Mouse (Mus musculus): Measurements from ENCODE around the gene Mvd. TPM values are rescaled to one million over a fixed set of nuclear protein-coding genes. Genes with fewer than 3 reads are reported as not detected.

The Mvd gene
- total and polyA plus RNA-seq, 3 experiments, result 20.6 to 25.5 TPM; not detected in 1

GRCm38 (mm10) chr8:122426145-122426544 is 17.1 kb downstream of the Mvd start:
- Histone ChIP-seq H3K79me2 (ENCODE audit: control insufficient read depth, insufficient read depth, low read length, poor library complexity) (peaks cover 11% of the 10 kb centered on the region), H3K27ac (ENCODE audit: control insufficient read depth, low read depth, low read length) (no peak overlapping the region), H3K4me1 (ENCODE audit: control insufficient read depth in 1 of 2, insufficient read depth in 2 of 2, low read length in 2 of 2) (peaks cover 7 to 30% of the 10 kb centered on the region in 2 experiments), H3K36me3 (ENCODE audit: control insufficient read depth in 1 of 2, insufficient read depth in 2 of 2, low read length in 2 of 2) (peaks cover 0 to 23% of the 10 kb centered on the region in 2 experiments; a peak in 2 of 4 replicates), H3K9ac (ENCODE audit: control insufficient read depth, low read depth, low read length, poor library complexity, severe bottlenecking) (no peak overlapping the region), H3K4me3 (ENCODE audit: control insufficient read depth in 1 of 2, insufficient read depth in 1 of 2, low read depth in 2 of 2, low read length in 2 of 2) (no peak overlapping the region), H3K27me3 (ENCODE audit: control insufficient read depth in 1 of 2, insufficient read depth in 2 of 2, low read length in 2 of 2) (no peaks in the 10 kb centered on the region), H3K9me3 (replicated peaks; ENCODE audit: insufficient read depth, low read length) (no peaks in the 10 kb centered on the region)
- no peak for DNase-seq (ENCODE audit: low read depth, low spot score)
- TF ChIP-seq TCF12 (IDR thresholded peaks at IDR 0.05; ENCODE audit: low read depth, low read length) (no peak), BHLHE40 (IDR thresholded peaks at IDR 0.05; ENCODE audit: borderline replicate concordance, low read depth, low read length) (no peak), NELFE (IDR thresholded peaks at IDR 0.05; ENCODE audit: low read depth, low read length) (no peak), ZMIZ1 (IDR thresholded peaks at IDR 0.05; ENCODE audit: low read depth, low read length) (no peak), SIN3A (IDR thresholded peaks at IDR 0.05; ENCODE audit: low read length) (no peak), ZKSCAN1 (IDR thresholded peaks at IDR 0.05; ENCODE audit: low read depth, low read length) (no peak), ZC3H11A (IDR thresholded peaks at IDR 0.05; ENCODE audit: low read depth, low read length) (no peak), CTCF (IDR thresholded peaks at IDR 0.05 in 2 of 3, conservative IDR thresholded peaks at IDR 0.05 in 1 of 3; ENCODE audit: control insufficient read depth in 1 of 3, insufficient read depth in 1 of 3, low read depth in 2 of 3, low read length in 3 of 3, poor library complexity in 1 of 3, severe bottlenecking in 1 of 3) (no peak), CHD2 (IDR thresholded peaks at IDR 0.05; ENCODE audit: low read length) (no peak), MAX (IDR thresholded peaks at IDR 0.05; ENCODE audit: low read length) (no peak), RAD21 (IDR thresholded peaks at IDR 0.05; ENCODE audit: low read depth, low read length) (no peak), MAFK (IDR thresholded peaks at IDR 0.05; ENCODE audit: borderline replicate concordance, low read depth, low read length) (no peak), SMC3 (IDR thresholded peaks at IDR 0.05; ENCODE audit: low read depth, low read length) (no peak), ETS1 (IDR thresholded peaks at IDR 0.05; ENCODE audit: low read depth, low read length) (no peak)

DNA sequence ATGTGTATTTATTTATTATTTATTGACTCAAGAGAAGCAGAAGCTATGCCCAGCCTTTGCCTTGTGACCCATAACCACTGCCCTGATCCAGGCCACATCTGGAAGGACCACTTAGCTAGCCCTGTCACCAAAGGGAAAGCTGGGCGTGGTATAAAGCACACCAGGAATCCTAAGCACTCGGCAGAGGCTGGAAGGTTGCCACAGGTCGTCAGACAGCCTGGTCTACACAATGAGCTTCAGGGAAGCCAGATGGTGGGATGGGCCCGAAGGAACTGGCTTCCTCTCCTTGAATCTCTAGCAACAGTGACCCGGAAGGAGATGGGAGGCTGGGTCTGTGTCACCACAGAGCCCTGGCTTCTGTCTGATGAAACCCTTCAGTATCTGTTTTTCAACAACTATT is 19.6 kb downstream of the Mvd start:
- DNase-seq (ENCODE audit: low read depth, low spot score), result no peak
- H3K4me1 ChIP-seq (ENCODE audit: control insufficient read depth in 1 of 2, insufficient read depth in 2 of 2, low read length in 2 of 2), result peaks cover 3 to 12% of the 10 kb centered on the region in 2 experiments
- TF ChIP-seq KAT2A (conservative IDR thresholded peaks at IDR 0.05; ENCODE audit: low read depth, low read length), result no peak
- TF ChIP-seq MAFK (IDR thresholded peaks at IDR 0.05; ENCODE audit: borderline replicate concordance, low read depth, low read length), result no peak
- no peak for TF ChIP-seq POLR2A (IDR thresholded peaks at IDR 0.05; ENCODE audit: control insufficient read depth in 1 of 2, insufficient read depth in 1 of 2, low read depth in 1 of 2, low read length in 2 of 2, poor library complexity in 1 of 2)
- no peak for TF ChIP-seq RAD21 (IDR thresholded peaks at IDR 0.05; ENCODE audit: low read depth, low read length)
- no peak for TF ChIP-seq SIN3A (IDR thresholded peaks at IDR 0.05; ENCODE audit: low read length)
- TF ChIP-seq POLR2AphosphoS5 (IDR thresholded peaks at IDR 0.05; ENCODE audit: borderline replicate concordance, low read depth, low read length), result no peak
- TF ChIP-seq MYB (IDR thresholded peaks at IDR 0.05; ENCODE audit: low read depth, low read length), result no peak
- no peak for TF ChIP-seq ZMIZ1 (IDR thresholded peaks at IDR 0.05; ENCODE audit: low read depth, low read length)
- no peak for TF ChIP-seq CHD2 (IDR thresholded peaks at IDR 0.05; ENCODE audit: low read length)
- TF ChIP-seq TAL1 (IDR thresholded peaks at IDR 0.05; ENCODE audit: low read length), result no peak
- TF ChIP-seq HCFC1 (IDR thresholded peaks at IDR 0.05; ENCODE audit: low read depth, low read length), result no peak
- TF ChIP-seq USF1 (IDR thresholded peaks at IDR 0.05; ENCODE audit: low read depth, low read length), result no peak
- TF ChIP-seq ETS1 (IDR thresholded peaks at IDR 0.05; ENCODE audit: low read depth, low read length), result no peak
- no peak for TF ChIP-seq UBTF (IDR thresholded peaks at IDR 0.05; ENCODE audit: borderline replicate concordance, insufficient read depth, low read depth, low read length)
- TF ChIP-seq EP300 (IDR thresholded peaks at IDR 0.05; ENCODE audit: low read depth in 1 of 2, low read length in 2 of 2), result no peak
- TF ChIP-seq GABPA (IDR thresholded peaks at IDR 0.05; ENCODE audit: low read depth, low read length), result no peak
- TF ChIP-seq POLR2AphosphoS2 (IDR thresholded peaks at IDR 0.05; ENCODE audit: low read length), result no peak
- no peak for TF ChIP-seq ZKSCAN1 (IDR thresholded peaks at IDR 0.05; ENCODE audit: low read depth, low read length)
- TF ChIP-seq NELFE (IDR thresholded peaks at IDR 0.05; ENCODE audit: low read depth, low read length), result no peak
- H3K4me3 ChIP-seq (ENCODE audit: control insufficient read depth in 1 of 2, insufficient read depth in 1 of 2, low read depth in 2 of 2, low read length in 2 of 2), result no peak overlapping the region
- peaks cover 0 to 4% of the 10 kb centered on the region in 2 experiments; a peak in 2 of 4 replicates for H3K36me3 ChIP-seq (ENCODE audit: control insufficient read depth in 1 of 2, insufficient read depth in 2 of 2, low read length in 2 of 2)
- no peak overlapping the region for H3K9ac ChIP-seq (ENCODE audit: control insufficient read depth, low read depth, low read length, poor library complexity, severe bottlenecking)
- H3K27me3 ChIP-seq (ENCODE audit: control insufficient read depth in 1 of 2, insufficient read depth in 2 of 2, low read length in 2 of 2), result no peaks in the 10 kb centered on the region
- H3K9me3 ChIP-seq (replicated peaks; ENCODE audit: insufficient read depth, low read length), result no peaks in the 10 kb centered on the region
- H3K79me2 ChIP-seq (ENCODE audit: control insufficient read depth, insufficient read depth, low read length, poor library complexity), result no peaks in the 10 kb centered on the region; the same call in 1 of the 2 replicates
- no peak overlapping the region for H3K27ac ChIP-seq (ENCODE audit: control insufficient read depth, low read depth, low read length)

All from MEL (cell line).